Mouse (Mus musculus) common myeloid progenitor, adult 5-6 weeks (primary cell): ENCODE measurements around the gene Catspere2. TPM values are rescaled to one million over a fixed set of nuclear protein-coding genes. Genes with fewer than 3 reads are reported as not detected.

ENCODE experiments used
- ATAC-seq: replicated peaks from 2 replicates; pipeline ENCODE4 v1.8.0; 2016; ENCODE audit warnings: low read depth, mild to moderate bottlenecking, moderate TSS enrichment, inconsistent platforms; ENCODE audit not compliant: poor library complexity, severe bottlenecking
- total RNA-seq: library from RNA; stranded (forward); fragments of 200-1000, 187-1606 nt; gene quantifications from 2 replicates; pipeline ENCODE4 v1.2.3, GENCODE M21; 2017

Catspere2 gene
- total RNA-seq, 1 experiment from 2014 or later: not detected

GRCm38 (mm10) chr1:178218305-178218704, 235.1 kb downstream of the Catspere2 start:
- no peak for ATAC-seq

GRCm38 (mm10) chr1:178219166-178220077, 236.2 kb downstream of the Catspere2 start:
- no peak for ATAC-seq

Other genes with a start within 250 kb of the Catspere2 start
- gene Adss, start 186.9 kb upstream of the Catspere2 start, total RNA-seq: 220 and 222 TPM in 2 replicates
- gene Desi2, start 204.0 kb downstream of the Catspere2 start, total RNA-seq: 13.9 and 15.0 TPM in 2 replicates